Mouse (Mus musculus) stomach, postnatal 0 days (tissue): Measurements from ENCODE around the gene Opcml. TPM values are rescaled to one million over a fixed set of nuclear protein-coding genes. Genes with fewer than 3 reads are reported as not detected.

Experiments
- ATAC-seq: fragments of 200-750 bp; cut with Nextera tagmentation; 2 replicates; pipeline ENCODE4 v1.8.0; 2017; ENCODE audit not compliant: low FRiP score, low TSS enrichment
- DNase-seq: peaks from one replicate; pipeline ENCODE4 v3.0.0-alpha.2; 2016; ENCODE audit warnings: low spot score
- H3K27ac ChIP-seq: fragments of 300-500 bp; sonication (generic); replicated peaks from 2 replicates; pipeline ENCODE4 v1.5.1; 2014; ENCODE audit warnings: mild to moderate bottlenecking, control low read depth
- H3K27me3 ChIP-seq: fragments of 300-500 bp; sonication (generic); 2 replicates; pipeline ENCODE4 v1.6.1; 2014; ENCODE audit warnings: low read length; ENCODE audit not compliant: control insufficient read depth, insufficient read depth
- H3K36me3 ChIP-seq: fragments of 300-500 bp; sonication (generic); 2 replicates; pipeline ENCODE4 v1.6.1; 2014; ENCODE audit warnings: low read length, mixed read lengths; ENCODE audit not compliant: control insufficient read depth, insufficient read depth
- H3K4me1 ChIP-seq: fragments of 300-500 bp; sonication (generic); replicated peaks from 2 replicates; pipeline ENCODE4 v1.6.1; 2014; ENCODE audit warnings: antibody characterized with exemption; ENCODE audit not compliant: control insufficient read depth, insufficient read depth
- H3K4me2 ChIP-seq: fragments of 300-500 bp; sonication (generic); replicated peaks from 2 replicates; pipeline ENCODE4 v1.6.1; 2014; ENCODE audit warnings: low read depth, mild to moderate bottlenecking, control low read depth, moderate library complexity
- H3K4me3 ChIP-seq: fragments of 300-500 bp; sonication (generic); 2 replicates; pipeline ENCODE4 v1.5.1; 2014; ENCODE audit warnings: low read depth, low read length, control low read depth
- H3K9ac ChIP-seq: fragments of 300-500 bp; sonication (generic); 2 replicates; pipeline ENCODE4 v1.6.1; 2014; ENCODE audit warnings: mild to moderate bottlenecking, low read length, control low read depth, mixed read lengths
- H3K9me3 ChIP-seq: fragments of 300-500 bp; sonication (generic); 2 replicates; pipeline ENCODE4 v1.6.1; 2016; ENCODE audit warnings: low read length; ENCODE audit not compliant: control insufficient read depth
- CTCF ChIP-seq: IDR thresholded peaks from 2 replicates; pipeline ENCODE4 v1.5.1; 2016; ENCODE audit warnings: antibody characterized with exemption, low read depth, mild to moderate bottlenecking, moderate library complexity
- EP300 ChIP-seq: optimal IDR thresholded peaks from 2 replicates; pipeline ENCODE3; 2016; ENCODE audit warnings: antibody characterized with exemption
- WGBS: fragments of 180-500 bp; shearing (Covaris S2); extraction: QIAGEN DNeasy Blood & Tissue Kit; methylation state at CpG from one replicate; pipeline ENCODE4 v1.1.7; 2014; 5-methylcytosine and 5-hydroxymethylcytosine counted together
- polyA plus RNA-seq: library from polyadenylated mRNA; unstranded; fragments of >200 nt; fragmentation: Nextera tagmentation; extraction: Ambion mirVana; gene quantifications from 2 replicates; pipeline ENCODE4 v1.2.1, GENCODE M21; 2015

The Opcml gene
- polyA plus RNA-seq, 1 experiment from 2014 or later = 1.1 TPM

DNA sequence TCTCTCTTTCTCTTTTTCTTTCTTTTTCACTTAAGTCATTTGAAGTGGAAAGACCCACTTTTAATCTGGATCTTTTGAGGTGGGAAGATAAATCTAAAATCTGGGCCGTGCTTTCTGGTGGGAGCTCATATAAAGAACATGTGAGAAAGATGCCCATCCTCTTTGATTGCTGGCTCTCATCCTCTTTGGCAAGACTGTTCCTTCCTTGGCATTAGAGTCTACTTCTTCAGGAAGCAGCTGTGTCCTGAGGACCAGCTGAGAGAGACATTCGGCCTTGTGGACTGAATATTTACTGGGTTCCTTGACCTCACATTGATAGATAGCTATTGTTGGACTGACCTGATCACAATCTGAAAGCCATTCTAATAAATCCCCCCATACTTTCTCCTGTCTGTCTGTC is 331.3 kb downstream of the Opcml start:
- WGBS = 82% methylated on average over 2 of the region's 2 CpGs
- Histone ChIP-seq H3K27ac (no peak overlapping the region), H3K4me2 (no peak overlapping the region), H3K9me3 (no peaks in the 10 kb centered on the region), H3K27me3 (no peaks in the 10 kb centered on the region), H3K9ac (no peak overlapping the region), H3K4me1 (no peaks in the 10 kb centered on the region), H3K4me3 (no peak overlapping the region), H3K36me3 (no peaks in the 10 kb centered on the region)
- no peak for ATAC-seq
- TF ChIP-seq EP300 (no peak), CTCF (no peak)
- DNase-seq = no peak

DNA sequence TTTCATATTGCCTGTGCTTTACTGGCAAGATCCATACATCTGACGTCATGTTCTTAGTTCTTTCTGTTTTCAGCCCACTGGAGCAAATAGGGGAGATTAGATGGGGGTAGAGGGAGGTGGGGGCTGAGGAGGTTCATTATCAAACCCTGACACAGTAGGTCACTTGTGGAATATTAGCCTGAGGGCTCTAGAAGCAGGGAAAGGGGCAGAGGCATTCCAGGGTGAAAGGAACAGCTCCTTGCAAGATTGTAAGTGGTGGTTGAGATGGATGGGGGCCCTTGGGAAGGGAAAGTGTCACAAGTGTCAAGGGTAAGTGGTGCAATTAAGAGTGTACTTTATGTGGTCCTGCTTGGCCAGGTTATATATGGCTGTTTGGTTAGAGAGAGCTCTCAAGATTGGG is 338.2 kb downstream of the Opcml start:
- H3K4me2 ChIP-seq = no peak overlapping the region
- TF ChIP-seq CTCF (no peak), EP300 (no peak)

DNA sequence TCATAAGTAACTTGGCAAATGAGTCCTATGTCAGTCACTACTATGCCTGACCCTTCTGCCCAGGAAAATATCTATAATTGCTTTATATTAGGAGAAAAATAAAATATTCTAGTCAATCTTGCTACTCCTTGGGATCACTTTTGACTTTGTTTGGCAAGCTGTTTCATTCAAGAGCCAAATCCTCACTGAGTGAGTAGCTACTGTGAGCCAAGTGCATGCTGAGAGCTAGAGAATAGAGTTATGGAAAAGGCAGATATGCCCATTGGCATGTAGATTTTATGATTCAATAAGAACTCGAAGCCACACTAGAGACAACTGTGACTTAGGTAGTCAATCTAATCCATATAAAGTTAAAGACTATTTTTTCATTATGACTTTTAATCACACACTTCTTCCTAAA is 340.9 kb downstream of the Opcml start:
- DNase-seq (no peak), ATAC-seq (no peak)
- WGBS = 65% methylated on average over 1 of the region's 1 CpGs
- Histone ChIP-seq H3K4me1 (no peaks in the 10 kb centered on the region), H3K9me3 (no peaks in the 10 kb centered on the region), H3K9ac (no peak overlapping the region), H3K4me3 (no peak overlapping the region), H3K27me3 (no peaks in the 10 kb centered on the region), H3K27ac (no peak overlapping the region), H3K36me3 (no peaks in the 10 kb centered on the region), H3K4me2 (no peak overlapping the region)
- TF ChIP-seq EP300 = no peak
- no peak for TF ChIP-seq CTCF

More for the DNA sequence above, 338.2 kb downstream of the Opcml start:
- 67% methylated on average over 1 of the region's 1 CpGs for WGBS
- Histone ChIP-seq H3K4me1 (no peaks in the 10 kb centered on the region), H3K27ac (no peak overlapping the region), H3K27me3 (no peaks in the 10 kb centered on the region), H3K4me3 (no peak overlapping the region), H3K9me3 (no peaks in the 10 kb centered on the region), H3K36me3 (no peaks in the 10 kb centered on the region), H3K9ac (no peak overlapping the region)
- ATAC-seq (no peak), DNase-seq (no peak)

DNA sequence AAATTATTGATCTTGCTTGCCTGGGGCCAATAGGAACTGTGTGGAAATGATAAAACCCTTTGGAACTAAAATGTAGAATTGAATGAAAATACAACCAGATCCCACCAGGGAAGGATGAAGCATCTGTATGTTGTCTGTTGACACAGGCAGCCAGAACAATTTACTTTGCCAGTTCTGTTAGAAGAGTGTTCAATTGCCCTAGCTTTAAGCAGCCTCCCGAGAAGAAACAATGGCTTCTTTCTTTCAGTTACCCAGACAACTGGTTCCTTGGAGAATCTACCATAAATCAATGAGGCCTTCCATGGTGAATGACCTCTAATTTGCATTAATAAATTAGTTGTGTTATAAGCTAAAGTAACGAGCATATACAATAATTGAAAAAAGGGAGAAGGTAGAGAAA is 346.0 kb downstream of the Opcml start:
- Histone ChIP-seq H3K4me1 (no peaks in the 10 kb centered on the region), H3K36me3 (no peaks in the 10 kb centered on the region), H3K9ac (no peak overlapping the region), H3K4me3 (no peak overlapping the region), H3K27ac (no peak overlapping the region), H3K27me3 (no peaks in the 10 kb centered on the region), H3K4me2 (no peak overlapping the region), H3K9me3 (no peaks in the 10 kb centered on the region)
- DNase-seq = no peak
- TF ChIP-seq CTCF (no peak), EP300 (no peak)
- WGBS = 45% methylated on average over 2 of the region's 2 CpGs
- ATAC-seq = no peak

DNA sequence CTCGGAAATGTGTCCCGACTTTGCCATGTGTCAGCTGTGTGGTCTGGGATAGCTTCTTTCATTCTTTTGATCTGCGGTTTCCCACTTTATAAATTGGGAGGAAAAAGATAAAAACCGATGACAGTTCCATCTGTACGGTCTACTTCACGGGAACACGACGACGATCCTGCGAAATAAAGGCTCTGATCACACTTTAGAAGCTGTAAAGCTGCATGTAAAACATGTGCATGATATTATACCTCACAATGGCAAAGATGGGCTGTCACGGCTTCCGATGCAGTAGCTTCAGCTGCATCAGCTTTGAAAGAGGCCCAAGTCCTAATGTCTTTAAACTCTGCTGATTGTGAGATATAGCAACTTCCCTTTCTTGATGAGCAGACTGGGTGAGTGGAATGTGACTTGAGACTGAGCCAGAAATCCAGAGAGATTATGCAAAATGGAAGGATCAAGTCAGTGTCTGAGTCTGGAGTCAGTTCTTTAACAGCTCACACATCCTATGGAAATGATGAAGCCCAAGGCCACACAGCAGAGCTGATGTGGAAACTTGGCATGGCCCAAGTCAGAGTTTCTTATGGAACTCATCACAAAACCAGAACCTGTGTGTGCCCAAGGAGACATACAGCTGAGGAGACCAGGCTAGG is 349.5 kb downstream of the Opcml start:
- WGBS = 89% methylated on average over 12 of the region's 12 CpGs
- Histone ChIP-seq H3K27me3 (no peaks in the 10 kb centered on the region), H3K4me1 (no peaks in the 10 kb centered on the region), H3K9ac (no peak overlapping the region), H3K4me2 (no peak overlapping the region), H3K9me3 (no peaks in the 10 kb centered on the region), H3K27ac (no peak overlapping the region), H3K36me3 (no peaks in the 10 kb centered on the region), H3K4me3 (no peak overlapping the region)
- ATAC-seq = no peak
- no peak for DNase-seq
- TF ChIP-seq CTCF = no peak
- TF ChIP-seq EP300 = no peak

DNA sequence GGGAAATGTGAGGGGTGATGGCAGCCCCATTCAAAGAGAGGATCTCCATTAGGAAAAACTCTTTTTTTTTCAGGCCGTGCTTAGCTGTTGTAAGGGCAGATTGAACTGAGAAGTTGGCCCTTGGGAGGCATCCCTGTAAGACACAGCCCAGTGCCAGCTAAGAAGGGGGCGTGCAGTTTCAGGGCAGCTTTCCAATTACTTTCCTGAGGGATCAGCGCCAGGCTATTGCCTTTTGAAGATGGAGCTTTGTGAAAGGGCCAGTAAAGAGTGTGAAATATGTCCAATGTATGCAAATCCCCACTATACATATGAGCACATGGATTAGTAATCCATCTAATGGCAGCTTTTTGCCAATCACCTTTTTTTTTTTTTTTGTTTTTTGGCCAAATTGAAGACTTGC is 358.9 kb downstream of the Opcml start:
- Histone ChIP-seq H3K36me3 (no peaks in the 10 kb centered on the region), H3K4me1 (no peaks in the 10 kb centered on the region), H3K9me3 (no peaks in the 10 kb centered on the region), H3K4me3 (no peak overlapping the region), H3K27ac (no peak overlapping the region), H3K9ac (no peak overlapping the region), H3K27me3 (no peaks in the 10 kb centered on the region), H3K4me2 (no peak overlapping the region)
- WGBS = 70% methylated on average over 3 of the region's 3 CpGs
- DNase-seq = no peak
- ATAC-seq = no peak
- TF ChIP-seq EP300 = no peak
- TF ChIP-seq CTCF = no peak
